Mouse (Mus musculus): Measurements from ENCODE around the gene Trim28. TPM values are rescaled to one million over a fixed set of nuclear protein-coding genes. Genes with fewer than 3 reads are reported as not detected.

The Trim28 gene
- polyA plus RNA-seq, 1 experiment, result 214 TPM

DNA sequence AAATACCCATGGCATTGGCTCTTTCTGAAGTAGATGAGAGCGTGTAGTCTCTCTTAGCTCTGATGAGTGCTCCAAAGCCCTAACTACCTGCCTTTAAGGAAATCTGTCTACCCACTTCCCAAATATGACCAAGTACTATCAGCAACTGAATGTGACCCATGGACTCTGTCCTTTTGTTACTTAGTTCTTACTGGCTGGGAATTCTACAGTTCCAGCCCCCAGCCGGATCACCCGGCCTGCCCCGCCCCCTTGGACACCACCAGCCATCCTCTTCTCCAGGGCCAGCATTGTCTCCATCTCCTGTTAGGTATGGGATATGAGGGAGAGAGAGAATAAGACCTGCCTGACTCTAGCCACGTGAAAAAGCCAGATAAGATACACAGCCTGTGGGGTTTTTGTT lies 861 bp upstream of the Trim28 start, which contains the start of gene Slc27a5:
Gene Slc27a5, minus strand, starts transcription at position 140 of the 400 bp plus-strand sequence.
- no peak for DNase-seq (ENCODE audit: low read depth)

DNA sequence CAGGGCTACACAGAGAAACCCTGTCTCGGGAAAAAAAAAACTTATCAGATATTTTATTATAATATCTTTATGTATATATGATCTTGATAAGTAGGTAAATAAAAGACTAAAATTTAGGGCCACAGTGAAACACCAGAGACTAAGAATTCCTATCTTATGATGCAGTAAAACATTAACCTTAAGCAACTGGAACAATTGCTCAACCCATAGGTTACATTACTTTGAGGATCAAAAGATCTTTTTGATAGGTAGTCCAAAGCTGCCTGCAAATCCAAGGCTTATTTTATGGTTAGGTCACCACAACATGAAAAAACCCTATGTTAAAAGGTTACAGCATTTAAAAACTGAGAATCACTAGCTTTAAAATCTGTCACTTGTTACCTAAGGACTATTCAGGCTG lies 2.7 kb downstream of the Trim28 start:
- no peak for DNase-seq (ENCODE audit: low read depth)

- DNase-seq (ENCODE audit: low read depth), result no peak
These were observed 4.5 kb downstream of the Trim28 start for GRCm38 (mm10) chr7:13003380-13003779.

GRCm38 (mm10) chr7:13006011-13006410 lies 7.1 kb downstream of the Trim28 start:
- no peak for DNase-seq (ENCODE audit: low read depth)

- no peak for DNase-seq (ENCODE audit: low read depth)
These were observed 7.6 kb downstream of the Trim28 start for GRCm38 (mm10) chr7:13006531-13006930.

- no peak for DNase-seq (ENCODE audit: low read depth)
These were observed 8.6 kb downstream of the Trim28 start for GRCm38 (mm10) chr7:13007341-13008092.

GRCm38 (mm10) chr7:13009143-13010004 lies 10.5 kb downstream of the Trim28 start:
- no peak for DNase-seq (ENCODE audit: low read depth)

DNA sequence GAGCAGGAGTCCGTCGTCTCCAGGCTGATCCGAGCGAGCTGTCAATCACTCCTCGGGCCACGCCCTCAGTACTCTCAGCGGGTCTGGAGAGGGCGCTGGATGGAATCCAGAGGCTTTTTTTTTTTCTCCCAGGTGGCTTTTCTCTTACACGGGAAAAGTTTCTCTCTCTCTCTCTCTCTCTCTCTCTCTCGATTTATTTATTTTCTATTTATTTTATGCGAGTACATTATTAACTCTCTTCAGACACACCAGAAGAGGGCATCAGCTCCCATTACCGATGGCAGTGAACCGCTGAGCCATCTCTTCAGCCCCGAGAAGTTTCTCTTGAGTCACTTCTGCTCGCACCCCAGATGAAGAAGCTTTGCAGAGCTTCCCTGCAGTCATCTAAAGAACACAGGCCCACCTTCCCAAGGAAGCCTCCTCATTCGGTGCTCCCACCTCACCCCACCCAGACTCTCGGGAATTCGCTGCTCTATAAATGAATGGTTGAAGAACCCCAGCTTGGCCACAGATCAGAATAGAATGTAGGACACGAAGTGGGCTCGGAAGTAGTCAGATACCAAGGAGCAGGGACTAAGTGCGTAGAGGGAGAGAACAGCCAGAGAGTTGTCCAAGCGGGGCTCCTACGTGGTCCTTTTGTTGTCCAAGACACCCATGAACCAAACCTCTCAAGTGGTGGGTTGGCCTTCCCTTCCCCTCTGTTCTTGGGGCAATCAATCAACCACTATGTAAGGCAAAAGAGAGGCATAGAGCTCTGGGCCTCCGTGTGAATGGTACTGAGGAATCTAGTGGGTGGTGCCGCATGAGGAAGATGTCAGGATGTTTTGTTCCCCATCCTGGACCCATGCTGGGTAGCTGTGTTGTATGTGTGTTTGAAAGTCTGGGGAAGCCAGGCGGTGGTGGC lies 11.3 kb downstream of the Trim28 start, which contains the start of gene Zbtb45:
Gene Zbtb45, minus strand, starts transcription at position 30 of the 904 bp plus-strand sequence.
- DNase-seq (ENCODE audit: low read depth), result no peak

- no peak for DNase-seq (ENCODE audit: low read depth)
These were observed 14.8 kb downstream of the Trim28 start for GRCm38 (mm10) chr7:13013671-13014070.

- no peak for DNase-seq (ENCODE audit: low read depth)
These were observed 15.4 kb downstream of the Trim28 start for GRCm38 (mm10) chr7:13014275-13014839.

- no peak for DNase-seq (ENCODE audit: low read depth)
These were observed 16.3 kb downstream of the Trim28 start for GRCm38 (mm10) chr7:13015217-13015616.

GRCm38 (mm10) chr7:13022773-13023535 lies 24.0 kb downstream of the Trim28 start:
- DNase-seq (ENCODE audit: low read depth), result no peak

DNA sequence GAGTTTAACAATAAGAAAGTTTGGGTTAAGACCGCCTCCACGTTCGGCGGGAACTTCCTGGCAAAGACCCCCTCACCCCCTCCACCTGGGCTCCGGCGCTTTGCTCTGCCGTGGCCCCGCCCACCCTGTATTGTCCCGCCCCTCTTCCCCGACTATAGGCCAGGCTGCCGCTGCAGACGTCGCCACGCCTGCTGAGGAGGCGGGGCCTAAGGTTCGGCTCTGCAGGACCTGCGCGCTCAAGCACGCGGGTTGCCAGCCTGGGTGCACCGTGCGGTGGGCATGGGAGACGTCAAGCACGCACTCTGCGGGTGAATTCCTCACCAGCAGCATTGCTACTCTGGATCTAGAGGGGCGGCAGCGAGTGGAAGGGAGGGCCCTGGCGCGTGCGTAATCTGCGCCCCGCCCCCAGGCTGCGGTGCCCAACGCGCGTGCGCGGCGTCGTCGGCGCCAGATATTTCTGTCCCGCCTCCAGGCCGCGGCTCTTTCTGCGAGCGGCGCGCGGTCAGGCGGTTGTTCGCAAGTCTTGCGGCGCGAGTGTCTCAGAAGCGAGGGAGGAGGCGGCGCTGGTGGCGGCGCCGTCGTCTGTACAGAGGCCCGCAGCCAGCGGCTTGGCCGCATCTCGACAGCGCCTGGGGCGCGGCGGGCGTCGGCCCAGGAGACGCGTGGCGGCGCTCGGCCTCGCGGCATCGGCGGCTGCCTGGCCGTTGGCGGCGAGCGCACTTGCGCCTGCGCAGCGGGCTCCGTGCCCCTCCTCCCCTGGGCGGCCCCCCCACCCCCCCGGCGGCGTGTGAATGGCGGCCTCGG lies 25.2 kb downstream of the Trim28 start:
- DNase-seq (ENCODE audit: low read depth), result no peak

DNA sequence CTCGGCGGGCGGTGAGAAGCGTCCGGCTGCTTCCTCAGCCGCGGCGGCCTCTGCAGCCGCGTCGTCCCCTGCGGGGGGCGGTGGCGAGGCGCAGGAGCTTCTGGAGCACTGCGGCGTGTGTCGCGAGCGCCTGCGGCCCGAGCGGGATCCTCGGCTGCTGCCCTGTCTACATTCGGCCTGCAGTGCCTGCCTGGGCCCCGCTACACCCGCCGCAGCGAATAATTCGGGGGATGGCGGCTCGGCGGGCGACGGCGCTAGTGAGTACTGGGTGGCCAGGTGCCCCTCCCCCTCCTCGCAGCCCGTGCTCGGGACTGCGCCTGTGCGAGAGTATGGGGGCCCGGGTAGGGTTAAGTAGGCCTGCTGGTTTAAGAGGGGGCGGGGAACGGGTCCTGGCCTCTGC lies 25.9 kb downstream of the Trim28 start:
- DNase-seq (ENCODE audit: low read depth), result no peak

DNA sequence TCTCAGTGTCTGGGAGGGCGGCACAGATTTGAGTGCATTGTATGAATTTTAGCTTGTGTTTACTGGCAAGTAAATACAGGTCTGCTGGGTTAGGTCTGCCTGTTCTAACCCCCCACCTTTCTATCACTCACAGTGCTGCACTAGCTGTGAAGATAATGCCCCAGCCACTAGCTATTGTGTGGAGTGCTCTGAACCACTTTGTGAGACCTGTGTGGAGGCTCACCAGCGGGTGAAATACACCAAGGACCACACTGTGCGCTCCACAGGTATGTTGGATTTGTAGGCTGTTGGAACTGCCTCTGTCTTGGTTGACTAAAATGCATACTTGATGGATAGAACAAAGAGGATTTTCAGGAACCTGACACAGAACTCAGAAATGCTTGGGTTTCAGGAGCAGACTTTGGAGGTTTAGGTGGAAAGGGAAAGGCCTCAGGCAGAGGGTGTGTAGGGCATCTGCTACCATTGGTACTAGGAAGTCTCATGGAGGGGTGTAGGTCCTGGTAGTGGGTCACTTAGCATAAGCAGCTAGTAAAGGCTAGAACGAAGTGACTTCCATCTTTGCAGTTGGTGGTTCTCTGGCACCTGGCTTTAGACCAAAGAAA lies 26.7 kb downstream of the Trim28 start:
- DNase-seq (ENCODE audit: low read depth), result no peak

- DNase-seq (ENCODE audit: low read depth), result no peak
These were observed 30.1 kb downstream of the Trim28 start for GRCm38 (mm10) chr7:13028986-13029385.

- no peak for DNase-seq (ENCODE audit: low read depth)
These were observed 32.2 kb downstream of the Trim28 start for GRCm38 (mm10) chr7:13031069-13031468.

DNA sequence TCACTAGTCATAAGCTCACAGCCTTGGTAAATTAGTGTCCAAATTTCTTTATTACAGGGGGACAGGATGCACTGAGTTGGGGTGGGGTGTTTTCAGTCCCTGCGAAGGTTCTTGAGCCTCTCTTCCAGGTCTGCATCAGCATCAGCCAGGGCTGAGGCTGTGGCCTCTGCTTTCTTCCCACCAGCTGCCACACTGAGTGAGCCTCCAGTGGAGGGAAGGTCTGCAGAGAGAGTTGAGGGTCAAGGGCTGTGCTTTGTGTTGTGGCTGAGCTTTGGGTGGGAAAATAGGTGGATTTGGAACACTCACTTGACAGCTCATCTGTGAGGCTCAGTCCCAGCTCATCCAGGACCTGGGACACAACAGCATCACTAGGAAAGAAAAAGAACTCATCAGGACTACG lies 33.1 kb downstream of the Trim28 start:
- DNase-seq (ENCODE audit: low read depth), result no peak

GRCm38 (mm10) chr7:13032541-13032940 lies 33.6 kb downstream of the Trim28 start:
- no peak for DNase-seq (ENCODE audit: low read depth)
